Mouse (Mus musculus) megakaryocyte, adult 5-6 weeks (primary cell): ENCODE data around the gene Nab1. TPM values are rescaled to one million over a fixed set of nuclear protein-coding genes. Genes with fewer than 3 reads are reported as not detected.
"Not testable (repeated sequence)": the region's sequence is repeated elsewhere in the genome, so short reads cannot be mapped to it uniquely, and the experiment has no call there.

ENCODE experiments used
- ATAC-seq: 2 replicates; pipeline ENCODE4 v1.8.0; 2016; ENCODE audit warnings: mild to moderate bottlenecking, inconsistent platforms; ENCODE audit not compliant: poor library complexity, severe bottlenecking
- total RNA-seq, 2 experiments: library from RNA; stranded (forward) in 1 of 2; stranded (reverse) in 1 of 2; fragments of 153-499, 151-499 nt in 1 of 2; fragments of 221-1000, 200-1000 nt in 1 of 2; gene quantifications; 2 replicates each; pipeline versions ENCODE4 v1.2.3 to v1.2.4; 2015 to 2017

Nab1 gene
- 72.0 and 80.2 TPM in 2 replicates for total RNA-seq (2015)
- 63.0 and 65.6 TPM in 2 replicates for total RNA-seq (2017)

GRCm38 (mm10) chr1:52500314-52500981, at the start of gene Nab1:
TSS of gene Nab1 (minus strand) at chr1:52500679.
- peak; percentile 80 for ATAC-seq

- ATAC-seq, result no peak
Observed at GRCm38 (mm10) chr1:52547451-52547850, 47.0 kb upstream of the Nab1 start.

- ATAC-seq, result no peak
Observed at GRCm38 (mm10) chr1:52546796-52547195, 46.3 kb upstream of the Nab1 start.

GRCm38 (mm10) chr1:52540124-52540523, 39.6 kb upstream of the Nab1 start:
- not testable (repeated sequence) for ATAC-seq

GRCm38 (mm10) chr1:52529933-52530332, 29.5 kb upstream of the Nab1 start:
- no peak for ATAC-seq

- no peak for ATAC-seq
Observed at GRCm38 (mm10) chr1:52527656-52528055, 27.2 kb upstream of the Nab1 start.

GRCm38 (mm10) chr1:52527252-52527651, 26.8 kb upstream of the Nab1 start:
- ATAC-seq, result no peak

GRCm38 (mm10) chr1:52524663-52525062, 24.2 kb upstream of the Nab1 start:
- ATAC-seq, result no peak

- ATAC-seq, result no peak
Observed at GRCm38 (mm10) chr1:52524150-52524549, 23.7 kb upstream of the Nab1 start.

- 0 out of 2 replicates have a peak, but pooled peaks have one; percentile 43 for ATAC-seq
Observed at GRCm38 (mm10) chr1:52521436-52521993, 21.0 kb upstream of the Nab1 start.

GRCm38 (mm10) chr1:52520131-52520530, 19.7 kb upstream of the Nab1 start:
- ATAC-seq, result no peak

GRCm38 (mm10) chr1:52515249-52515648, 14.8 kb upstream of the Nab1 start:
- no peak for ATAC-seq

GRCm38 (mm10) chr1:52511788-52512425, 11.4 kb upstream of the Nab1 start:
- ATAC-seq, result 0 out of 2 replicates have a peak, but pooled peaks have one; percentile 12

GRCm38 (mm10) chr1:52506211-52506610, 5.7 kb upstream of the Nab1 start:
- ATAC-seq, result no peak

GRCm38 (mm10) chr1:52502296-52502695, 1.8 kb upstream of the Nab1 start:
- ATAC-seq, result no peak

- no peak for ATAC-seq
Observed at GRCm38 (mm10) chr1:52501688-52502133, 1.2 kb upstream of the Nab1 start.

- ATAC-seq, result no peak
Observed at GRCm38 (mm10) chr1:52501090-52501489, 611 bp upstream of the Nab1 start.

GRCm38 (mm10) chr1:52499601-52500313, 722 bp downstream of the Nab1 start:
- peak; percentile 66 for ATAC-seq

- ATAC-seq, result no peak
Observed at GRCm38 (mm10) chr1:52498786-52499450, 1.6 kb downstream of the Nab1 start.

GRCm38 (mm10) chr1:52489538-52490181, 10.8 kb downstream of the Nab1 start:
- ATAC-seq, result no peak
